Mouse (Mus musculus) left cerebral cortex, postnatal 14 days (tissue): ENCODE measurements around the gene Resp18. TPM values are rescaled to one million over a fixed set of nuclear protein-coding genes. Genes with fewer than 3 reads are reported as not detected.

ENCODE experiments used
- DNase-seq, 2 experiments: peaks; one replicate each; pipeline ENCODE4 v3.0.0; 2021 to 2022; ENCODE audit warnings: low spot score in 2 of 2, mixed read lengths in 1 of 2
- intact Hi-C: fragments of 180-260 bp; cut with DNase I; formaldehyde crosslinking; loops from one replicate; pipeline ENCODE4 v1.15.1; 2025
- total RNA-seq, 2 experiments: library from RNA; stranded (reverse); gene quantifications; 2 replicates each; pipeline ENCODE4 v1.2.3; 2021

Gene Resp18
- total RNA-seq, 2 experiments from 2014 or later: 69.0 to 98.8 TPM

- intact Hi-C loops: no loop called here
- DNase-seq: no peak
These were observed 6.7 kb upstream of the Resp18 start for GRCm38 (mm10) chr1:75284911-75285310.

GRCm38 (mm10) chr1:75283017-75283416 is 4.8 kb upstream of the Resp18 start:
- intact Hi-C loops: no loop called here
- DNase-seq: peak; percentile 62 to 69

- no peak for DNase-seq
- intact Hi-C loops: no loop called here
These were observed 723 bp downstream of the Resp18 start for GRCm38 (mm10) chr1:75277195-75278188.

GRCm38 (mm10) chr1:75264091-75264880 is 13.9 kb downstream of the Resp18 start, which contains the start of gene Ptprn:
Gene Ptprn (minus strand): TSS chr1:75264502.
- DNase-seq: peak; percentile 79 to 83
- intact Hi-C loops: no loop called here

- intact Hi-C loops: no loop called here
- DNase-seq: peak; percentile 60 to 67
These were observed 15.0 kb downstream of the Resp18 start for GRCm38 (mm10) chr1:75262969-75263951.

GRCm38 (mm10) chr1:75261278-75261677 is 16.9 kb downstream of the Resp18 start:
- no peak for DNase-seq
- intact Hi-C loops: no loop called here

GRCm38 (mm10) chr1:75255516-75256046 is 22.6 kb downstream of the Resp18 start:
- intact Hi-C loops: loop anchor here (5.0 kb wide), 1 partner anchor 37 kb away; no protein-coding TSS in a partner anchor
- DNase-seq: no peak

- DNase-seq: no peak
These were observed 23.6 kb downstream of the Resp18 start for GRCm38 (mm10) chr1:75254625-75255013.

GRCm38 (mm10) chr1:75253849-75254624 is 24.2 kb downstream of the Resp18 start:
- intact Hi-C loops: loop anchor here (5.0 kb wide), 1 partner anchor 37 kb away; the partner anchor contains the start of gene Tuba4a

More at GRCm38 (mm10) chr1:75254625-75255013, 23.6 kb downstream of the Resp18 start:
- intact Hi-C loops: loop anchor here (5.0 kb wide), 2 partner anchors 37 to 38 kb away; partner anchors contain the start of gene Tuba4a

GRCm38 (mm10) chr1:75253029-75253428 is 25.2 kb downstream of the Resp18 start:
- intact Hi-C loops: loop anchor here (5.0 kb wide), 1 partner anchor 36 kb away; the partner anchor contains the start of gene Tuba4a
- peak in 1 of 2 experiments; percentile 17 for DNase-seq

More at GRCm38 (mm10) chr1:75253849-75254624, 24.2 kb downstream of the Resp18 start:
- peak; percentile 91 to 93 for DNase-seq

- intact Hi-C loops: loop anchor here (5.0 kb wide), 1 partner anchor 35 kb away; the partner anchor contains the start of gene Tuba4a
- no peak for DNase-seq
These were observed 25.9 kb downstream of the Resp18 start for GRCm38 (mm10) chr1:75252308-75252707.

- DNase-seq: peak in 1 of 2 experiments; percentile 75
- intact Hi-C loops: loop anchor here (5.0 kb wide), 1 partner anchor 34 kb away; the partner anchor contains the start of gene Tuba4a
These were observed 26.9 kb downstream of the Resp18 start for GRCm38 (mm10) chr1:75251112-75251970.

- intact Hi-C loops: loop anchor here (5.0 kb wide), 1 partner anchor 33 kb away; the partner anchor contains the start of gene Tuba4a
- DNase-seq: no peak
These were observed 27.7 kb downstream of the Resp18 start for GRCm38 (mm10) chr1:75250498-75250897.

GRCm38 (mm10) chr1:75248041-75248772 is 30.0 kb downstream of the Resp18 start:
- intact Hi-C loops: no loop called here
- no peak for DNase-seq

- DNase-seq: no peak
- intact Hi-C loops: no loop called here
These were observed 30.9 kb downstream of the Resp18 start for GRCm38 (mm10) chr1:75247071-75247930.
